Mouse (Mus musculus): ENCODE results near the gene Ghdc. TPM values are rescaled to one million over a fixed set of nuclear protein-coding genes. Genes with fewer than 3 reads are reported as not detected.

Ghdc gene
- 8.1 and 8.2 TPM in 2 replicates for polyA plus RNA-seq (2015; fragmentation: Nextera tagmentation; extraction: Ambion mirVana)

DNA sequence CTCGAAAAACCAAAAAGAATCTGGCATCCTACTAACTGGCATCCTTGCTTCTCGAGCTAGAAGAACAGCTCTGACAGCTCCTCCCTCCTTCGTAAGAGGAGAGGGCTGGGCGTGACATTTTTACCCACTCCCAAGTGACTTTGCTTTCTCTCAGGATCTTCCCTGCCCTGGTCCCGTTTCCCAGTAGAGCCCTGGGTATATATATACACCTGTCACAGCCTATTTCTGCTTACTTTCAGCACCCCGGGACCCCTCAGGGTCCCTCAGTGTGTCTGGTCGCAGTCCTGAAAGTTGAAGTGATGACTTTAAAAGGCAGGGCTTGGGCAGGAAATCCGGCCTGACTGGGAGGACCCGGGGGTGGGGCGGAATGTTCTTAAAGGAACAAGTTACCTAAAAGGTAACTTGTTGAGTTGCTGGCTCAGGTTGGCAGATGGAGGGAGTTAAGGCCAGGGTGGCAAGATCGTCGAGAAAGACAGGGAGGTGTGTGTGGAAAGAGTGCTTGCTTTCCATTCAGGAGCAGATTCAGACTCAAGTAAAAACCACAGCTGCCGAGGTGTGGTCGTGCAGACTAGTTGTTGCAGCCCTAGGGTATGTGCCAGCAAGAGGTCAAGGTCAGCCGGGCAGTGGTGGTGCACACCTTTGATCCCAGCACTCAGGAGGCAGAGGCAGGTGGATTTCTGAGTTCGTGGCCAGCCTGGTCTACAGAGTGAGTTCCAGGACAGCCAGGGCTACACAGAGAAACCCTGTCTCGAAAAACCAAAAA is at the start of gene Ghdc:
Gene Ghdc, minus strand, starts transcription at position 312 of the 763 bp plus-strand sequence.

GRCm38 (mm10) chr11:100762831-100763230 is 7.9 kb downstream of the Ghdc start, which contains the start of gene Hcrt:
Gene Hcrt (minus strand): TSS chr11:100762931.

DNA sequence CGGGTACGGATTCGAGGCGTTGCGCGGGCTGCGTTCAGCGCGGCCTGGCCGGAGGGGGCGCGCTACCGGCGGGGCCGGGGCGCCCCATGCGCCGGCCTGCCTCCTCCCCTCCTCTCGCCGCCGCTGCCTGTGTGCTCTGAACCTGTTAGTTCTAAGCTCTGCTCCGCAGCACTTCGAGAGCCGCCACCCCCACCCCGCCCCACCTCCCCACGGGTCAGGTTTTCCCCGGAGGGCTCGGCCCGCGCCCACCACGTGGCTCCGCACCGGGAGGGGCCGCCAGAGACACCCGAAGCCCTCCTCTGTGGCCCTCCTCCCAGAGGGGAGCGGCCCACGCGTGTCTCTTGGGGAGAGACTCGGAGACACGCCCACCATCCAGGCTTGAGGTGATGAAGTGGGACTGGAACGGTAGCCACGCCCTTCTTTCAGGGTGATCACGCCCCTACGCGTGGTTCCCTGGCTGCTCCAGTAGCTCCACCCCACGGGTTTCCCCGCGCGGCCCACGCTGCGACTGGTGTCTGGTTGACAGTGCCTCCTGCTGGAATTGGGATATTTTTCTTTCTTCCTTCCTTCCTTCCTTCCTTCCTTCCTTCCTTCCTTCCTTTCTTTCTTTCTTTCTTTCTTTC is 11.0 kb downstream of the Ghdc start, which contains the start of gene Kcnh4:
Gene Kcnh4, minus strand, starts transcription at position 332 of the 623 bp plus-strand sequence.

DNA sequence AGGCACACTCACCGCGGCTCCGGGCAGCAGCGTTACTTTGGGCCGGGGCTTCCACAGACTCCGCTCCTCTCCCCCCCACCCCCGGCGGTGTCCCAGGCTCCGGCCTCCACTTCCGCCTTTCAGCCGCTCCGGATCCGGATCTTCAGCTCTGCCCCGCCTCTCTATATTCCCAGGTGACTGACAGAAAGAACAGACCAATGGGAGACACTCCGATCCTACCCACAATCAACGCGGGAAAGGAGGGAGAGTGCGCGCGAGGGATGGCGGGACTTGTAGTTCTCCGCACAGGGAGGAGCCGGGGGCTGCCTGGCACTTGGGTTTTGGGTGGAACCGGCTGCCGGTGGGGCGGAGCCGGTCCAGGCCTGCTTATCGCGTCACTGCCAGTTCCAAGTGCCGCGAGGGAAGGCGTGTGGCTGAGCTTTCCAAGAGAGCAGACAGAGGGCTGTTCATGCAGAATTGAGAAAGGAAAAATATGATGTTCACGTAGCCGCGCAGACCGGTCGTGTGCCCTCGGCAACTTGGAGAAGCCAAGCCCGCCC is 32.6 kb downstream of the Ghdc start, which contains the start of gene Rab5c:
Gene Rab5c, minus strand, starts transcription at position 150 of the 539 bp plus-strand sequence.

Other genes with a start within 250 kb of the Ghdc start
- gene Acly, start 243.0 kb downstream of the Ghdc start, polyA plus RNA-seq (2015; fragmentation: Nextera tagmentation; extraction: Ambion mirVana) = 118 and 128 TPM in 2 replicates
- 1.3 and 2.2 TPM in 2 replicates for gene Ttc25, start 225.3 kb downstream of the Ghdc start, polyA plus RNA-seq (2015; fragmentation: Nextera tagmentation; extraction: Ambion mirVana)
- gene Cnp, start 196.1 kb downstream of the Ghdc start, polyA plus RNA-seq (2015; fragmentation: Nextera tagmentation; extraction: Ambion mirVana) = 170 and 228 TPM in 2 replicates
- gene Nkiras2, start 151.7 kb downstream of the Ghdc start, polyA plus RNA-seq (2015; fragmentation: Nextera tagmentation; extraction: Ambion mirVana) = 65.0 and 77.4 TPM in 2 replicates
- 208 and 230 TPM in 2 replicates for gene Dnajc7, start 150.8 kb downstream of the Ghdc start, polyA plus RNA-seq (2015; fragmentation: Nextera tagmentation; extraction: Ambion mirVana)
- 0.69 and 1.0 TPM in 2 replicates for gene Zfp385c, start 78.5 kb downstream of the Ghdc start, polyA plus RNA-seq (2015; fragmentation: Nextera tagmentation; extraction: Ambion mirVana)
- 2.3 and 2.5 TPM in 2 replicates for gene Dhx58, start 66.7 kb downstream of the Ghdc start, polyA plus RNA-seq (2015; fragmentation: Nextera tagmentation; extraction: Ambion mirVana)
- 60.5 and 62.5 TPM in 2 replicates for gene Kat2a, start 58.5 kb downstream of the Ghdc start, polyA plus RNA-seq (2015; fragmentation: Nextera tagmentation; extraction: Ambion mirVana)
- gene Hspb9, start 57.1 kb downstream of the Ghdc start, polyA plus RNA-seq (2015; fragmentation: Nextera tagmentation; extraction: Ambion mirVana) = 0.37 TPM in 1 of 2 replicates, not detected in the other
- 31.1 and 35.2 TPM in 2 replicates for gene Rab5c, start 32.7 kb downstream of the Ghdc start, polyA plus RNA-seq (2015; fragmentation: Nextera tagmentation; extraction: Ambion mirVana)
- 3.7 and 5.5 TPM in 2 replicates for gene Kcnh4, start 11.0 kb downstream of the Ghdc start, polyA plus RNA-seq (2015; fragmentation: Nextera tagmentation; extraction: Ambion mirVana)
- gene Hcrt, start 8.0 kb downstream of the Ghdc start, polyA plus RNA-seq (2015; fragmentation: Nextera tagmentation; extraction: Ambion mirVana) = 0.76 and 1.3 TPM in 2 replicates
- gene Stat5b, start 79.8 kb upstream of the Ghdc start, polyA plus RNA-seq (2015; fragmentation: Nextera tagmentation; extraction: Ambion mirVana) = 16.4 and 17.6 TPM in 2 replicates
- gene Stat5a, start 88.4 kb upstream of the Ghdc start, polyA plus RNA-seq (2015; fragmentation: Nextera tagmentation; extraction: Ambion mirVana) = 2.3 and 3.0 TPM in 2 replicates
- 49.0 and 55.4 TPM in 2 replicates for gene Stat3, start 168.6 kb upstream of the Ghdc start, polyA plus RNA-seq (2015; fragmentation: Nextera tagmentation; extraction: Ambion mirVana)
- gene Cavin1, start 199.9 kb upstream of the Ghdc start, polyA plus RNA-seq (2015; fragmentation: Nextera tagmentation; extraction: Ambion mirVana) = 52.5 and 68.3 TPM in 2 replicates
- gene Atp6v0a1, start 238.5 kb upstream of the Ghdc start, polyA plus RNA-seq (2015; fragmentation: Nextera tagmentation; extraction: Ambion mirVana) = 156 and 176 TPM in 2 replicates